Comparison of ENCODE assay signal across 7 mouse cellular contexts in the genomic region with DNA sequence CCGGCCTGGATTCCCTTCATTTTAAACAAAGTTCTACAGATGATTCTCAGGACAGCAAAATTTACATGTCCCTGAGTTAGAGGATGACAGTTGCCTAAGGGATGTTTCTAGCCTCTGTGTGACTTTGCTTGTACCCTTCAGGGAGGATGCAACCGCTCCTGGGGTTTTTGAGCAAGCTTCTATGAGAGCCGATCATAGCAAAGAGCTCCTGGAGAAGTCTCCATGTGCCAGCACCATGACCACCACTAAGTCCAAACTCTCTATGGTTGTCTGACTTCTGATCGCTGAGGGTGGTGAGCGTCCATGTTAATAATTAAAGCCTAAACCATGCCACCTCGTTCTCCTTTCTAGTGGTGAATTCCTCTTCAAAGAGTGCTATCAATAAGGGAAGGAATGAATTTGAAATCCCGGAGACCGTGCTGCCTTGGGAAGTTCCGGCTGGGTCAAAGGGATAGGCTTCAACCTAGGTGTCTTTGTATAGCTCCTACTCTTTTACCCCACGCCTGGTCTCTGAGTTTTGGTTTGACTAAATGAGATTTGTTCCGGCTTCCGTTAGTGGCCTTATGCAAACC. TPM values are rescaled to one million over a fixed set of nuclear protein-coding genes. Genes with fewer than 3 reads are reported as not detected.
DNase-seq lines count a peak whose midpoint lies in the region; ATAC-seq and TF ChIP-seq lines count a peak whose summit lies in the region.

No protein-coding gene starts in this region.

- no peak overlapping the region for H3K27ac ChIP-seq in thymus, adult 2 months (ENCODE audit: control insufficient read depth, insufficient read depth, low read length)
- H3K27ac ChIP-seq in hindbrain, embryonic 13.5 days, result no peak overlapping the region
- no peak overlapping the region for H3K27ac ChIP-seq in liver, embryonic 12.5 days

- ATAC-seq in hindbrain, embryonic 13.5 days (ENCODE audit: low FRiP score), result no peak
- no peak for ATAC-seq in liver, embryonic 12.5 days

- TF ChIP-seq CTCF in thymus, adult 2 months (IDR thresholded peaks at IDR 0.05; ENCODE audit: borderline replicate concordance, control insufficient read depth, extremely low read depth, insufficient read depth, low read length, poor library complexity), result no peak

- H3K36me3 ChIP-seq in thymus, adult 2 months (ENCODE audit: control insufficient read depth, insufficient read depth, low read length), result no peaks in the 10 kb centered on the region
- H3K36me3 ChIP-seq in hindbrain, embryonic 13.5 days, result no peaks in the 10 kb centered on the region
- no peaks in the 10 kb centered on the region for H3K36me3 ChIP-seq in liver, embryonic 12.5 days

- no peaks in the 10 kb centered on the region for H3K9me3 ChIP-seq in hindbrain, embryonic 13.5 days
- no peaks in the 10 kb centered on the region for H3K9me3 ChIP-seq in liver, embryonic 12.5 days (replicated peaks)

- H3K4me1 ChIP-seq in thymus, adult 2 months (replicated peaks; ENCODE audit: control insufficient read depth, insufficient read depth, low read length), result 0 out of 2 replicates have a peak, but pooled peaks cover 6% of the 10 kb centered on the region
- H3K4me1 ChIP-seq in hindbrain, embryonic 13.5 days (replicated peaks), result peaks cover 22% of the 10 kb centered on the region
- H3K4me1 ChIP-seq in liver, embryonic 12.5 days, result peaks cover 22% of the 10 kb centered on the region

- H3K4me3 ChIP-seq in thymus, adult 2 months (ENCODE audit: control insufficient read depth, insufficient read depth, low read length), result peak overlapping the region; percentile 12; the same call in 1 of the 2 replicates
- H3K4me3 ChIP-seq in hindbrain, embryonic 13.5 days, result peak overlapping the region; percentile 32; the same call in 1 of the 2 replicates
- H3K4me3 ChIP-seq in liver, embryonic 12.5 days, result peak overlapping the region; percentile 46

- DNase-seq in thymus, adult 2 months, result no peak
- no peak for DNase-seq in thymus, postnatal 10 days (ENCODE audit: low spot score in 2 of 2)
- no peak for DNase-seq in retina, embryonic 14.5 days (ENCODE audit: low spot score)
- DNase-seq in layer of hippocampus, postnatal 25 days (ENCODE audit: extremely low spot score in 1 of 2, low spot score in 1 of 2), result no peak
- no peak for DNase-seq in Muller cell, postnatal 12 days (ENCODE audit: inconsistent ontology term)

- TF ChIP-seq POLR2A in thymus, adult 2 months (IDR thresholded peaks at IDR 0.05; ENCODE audit: control insufficient read depth, extremely low read depth, insufficient read depth, low read length, poor library complexity), result no peak

- H3K9ac ChIP-seq in hindbrain, embryonic 13.5 days, result peak overlapping the region; percentile 51; the same call in 1 of the 2 replicates
- H3K9ac ChIP-seq in liver, embryonic 12.5 days, result peak overlapping the region; percentile 42; the same call in 1 of the 2 replicates

- H3K27me3 ChIP-seq in thymus, adult 2 months (ENCODE audit: control insufficient read depth, insufficient read depth, low read length), result no peaks in the 10 kb centered on the region
- H3K27me3 ChIP-seq in hindbrain, embryonic 13.5 days, result peaks cover 80% of the 10 kb centered on the region
- H3K27me3 ChIP-seq in liver, embryonic 12.5 days (replicated peaks), result peaks cover 38% of the 10 kb centered on the region

- peak overlapping the region; percentile 57 for H3K4me2 ChIP-seq in hindbrain, embryonic 13.5 days
- peak overlapping the region; percentile 73 for H3K4me2 ChIP-seq in liver, embryonic 12.5 days

- WGBS in thymus, adult 2 months, result 83% methylated on average over 12 of the region's 12 CpGs
- WGBS in hindbrain, embryonic 13.5 days, result 26% methylated on average over 12 of the region's 12 CpGs
- WGBS in liver, embryonic 12.5 days (ENCODE audit: insufficient replicate concordance), result 48% methylated on average over 12 of the region's 12 CpGs

RNA-seq across cellular contexts. Expression of gene Vsig2, which starts 4.9 kb away (rescaled TPM):
- 1.5 and 3.3 TPM in 2 replicates for polyA plus RNA-seq in thymus, adult 2 months (2012; rRNA removed)
- polyA plus RNA-seq in hindbrain, embryonic 13.5 days (2015; fragmentation: Nextera tagmentation; extraction: Ambion mirVana), result 0.82 and 1.6 TPM in 2 replicates
- polyA plus RNA-seq in liver, embryonic 12.5 days (2016; fragmentation: Nextera tagmentation; extraction: Ambion mirVana), result 0.29 and 0.76 TPM in 2 replicates
- 1 to 10 TPM; 2.8 to 4.4 TPM for total RNA-seq in layer of hippocampus, postnatal 25 days (2021)

RNA-seq across cellular contexts. Expression of gene Nrgn, which starts 8.7 kb away (rescaled TPM):
- polyA plus RNA-seq in thymus, adult 2 months (2012; rRNA removed), result 14.2 and 16.2 TPM in 2 replicates
- polyA plus RNA-seq in hindbrain, embryonic 13.5 days (2015; fragmentation: Nextera tagmentation; extraction: Ambion mirVana), result 9.2 and 14.9 TPM in 2 replicates
- polyA plus RNA-seq in liver, embryonic 12.5 days (2016; fragmentation: Nextera tagmentation; extraction: Ambion mirVana), result 20.6 and 23.4 TPM in 2 replicates
- total RNA-seq in layer of hippocampus, postnatal 25 days (2021), result 1,000 to 10,000 TPM; 1,702 to 1,721 TPM

RNA-seq across cellular contexts. Expression of gene Siae, which starts 11.5 kb away (rescaled TPM):
- polyA plus RNA-seq in thymus, adult 2 months (2012; rRNA removed), result 9.0 and 10.0 TPM in 2 replicates
- polyA plus RNA-seq in hindbrain, embryonic 13.5 days (2015; fragmentation: Nextera tagmentation; extraction: Ambion mirVana), result 10.9 and 11.6 TPM in 2 replicates
- 5.6 and 5.7 TPM in 2 replicates for polyA plus RNA-seq in liver, embryonic 12.5 days (2016; fragmentation: Nextera tagmentation; extraction: Ambion mirVana)
- total RNA-seq in layer of hippocampus, postnatal 25 days (2021), result 10 to 100 TPM; 11.7 to 12.3 TPM

RNA-seq across cellular contexts. Expression of gene Esam, which starts 16.1 kb away (rescaled TPM):
- polyA plus RNA-seq in thymus, adult 2 months (2012; rRNA removed), result 9.6 and 14.1 TPM in 2 replicates
- polyA plus RNA-seq in hindbrain, embryonic 13.5 days (2015; fragmentation: Nextera tagmentation; extraction: Ambion mirVana), result 41.1 and 43.4 TPM in 2 replicates
- polyA plus RNA-seq in liver, embryonic 12.5 days (2016; fragmentation: Nextera tagmentation; extraction: Ambion mirVana), result 22.0 and 22.8 TPM in 2 replicates
- 10 to 100 TPM; 17.2 to 17.8 TPM for total RNA-seq in layer of hippocampus, postnatal 25 days (2021)

RNA-seq across cellular contexts. Expression of gene Msantd2, which starts 54.8 kb away (rescaled TPM):
- 42.8 and 42.9 TPM in 2 replicates for polyA plus RNA-seq in thymus, adult 2 months (2012; rRNA removed)
- polyA plus RNA-seq in hindbrain, embryonic 13.5 days (2015; fragmentation: Nextera tagmentation; extraction: Ambion mirVana), result 35.4 and 39.2 TPM in 2 replicates
- 11.3 and 11.8 TPM in 2 replicates for polyA plus RNA-seq in liver, embryonic 12.5 days (2016; fragmentation: Nextera tagmentation; extraction: Ambion mirVana)
- total RNA-seq in layer of hippocampus, postnatal 25 days (2021), result 10 to 100 TPM; 20.0 to 21.6 TPM
